Mouse (Mus musculus) erythroblast, embryonic 14.5 days (primary cell): ENCODE results near the gene Ranbp3l. TPM values are rescaled to one million over a fixed set of nuclear protein-coding genes. Genes with fewer than 3 reads are reported as not detected.
"Not testable (repeated sequence)": the region's sequence is repeated elsewhere in the genome, so short reads cannot be mapped to it uniquely, and the experiment has no call there.

Experiments
- H3K27me3 ChIP-seq: 2 replicates; pipeline ENCODE4 v1.6.1; 2012; ENCODE audit warnings: inconsistent platforms; ENCODE audit not compliant: control insufficient read depth
- H3K36me3 ChIP-seq: 2 replicates; pipeline ENCODE4 v1.6.1; 2012; ENCODE audit warnings: mild to moderate bottlenecking, inconsistent platforms; ENCODE audit not compliant: control insufficient read depth
- H3K4me1 ChIP-seq: 2 replicates; pipeline ENCODE4 v1.6.1; 2012; ENCODE audit warnings: inconsistent platforms; ENCODE audit not compliant: control insufficient read depth
- H3K4me3 ChIP-seq: replicated peaks from 2 replicates; pipeline ENCODE3; 2012; ENCODE audit warnings: moderate library complexity, mild to moderate bottlenecking, inconsistent platforms
- H3K9me3 ChIP-seq: 2 replicates; pipeline ENCODE4 v1.6.1; 2012; ENCODE audit warnings: low read length, inconsistent platforms, mixed read lengths; ENCODE audit not compliant: control insufficient read depth
- GATA1 ChIP-seq: IDR thresholded peaks from 2 replicates; pipeline ENCODE4 v1.6.1; 2012; ENCODE audit warnings: low read length, inconsistent platforms, mixed read lengths
- TAL1 ChIP-seq: IDR thresholded peaks from 3 replicates; pipeline ENCODE4 v1.6.1; 2012; ENCODE audit warnings: low read length, inconsistent platforms, mixed read lengths
- polyA plus RNA-seq: library from polyadenylated mRNA; stranded (reverse); fragments of >175 nt; gene quantifications from 2 replicates; pipeline ENCODE4 v1.2.3, GENCODE M21; 2012

Ranbp3l gene
- polyA plus RNA-seq, 1 experiment: not detected

- H3K36me3 ChIP-seq: no peaks in the 10 kb centered on the region
- H3K27me3 ChIP-seq: no peaks in the 10 kb centered on the region
- TF ChIP-seq TAL1 (no peak), GATA1 (no peak)
- H3K9me3 ChIP-seq: no peaks in the 10 kb centered on the region
- H3K4me1 ChIP-seq: no peaks in the 10 kb centered on the region
- H3K4me3 ChIP-seq: no peak overlapping the region
Observed at GRCm38 (mm10) chr15:8991859-8992838, 24.4 kb downstream of the Ranbp3l start.

- Histone ChIP-seq H3K36me3 (no peaks in the 10 kb centered on the region), H3K9me3 (no peaks in the 10 kb centered on the region), H3K27me3 (no peaks in the 10 kb centered on the region), H3K4me1 (no peaks in the 10 kb centered on the region), H3K4me3 (no peak overlapping the region)
- TF ChIP-seq TAL1 (no peak), GATA1 (no peak)
Observed at GRCm38 (mm10) chr15:8994608-8995277, 27.0 kb downstream of the Ranbp3l start.

- Histone ChIP-seq H3K27me3 (no peaks in the 10 kb centered on the region), H3K4me3 (no peak overlapping the region), H3K9me3 (no peaks in the 10 kb centered on the region), H3K36me3 (no peaks in the 10 kb centered on the region), H3K4me1 (no peaks in the 10 kb centered on the region)
- no peak for TF ChIP-seq TAL1
- no peak for TF ChIP-seq GATA1
Observed at GRCm38 (mm10) chr15:8995490-8995889, 27.7 kb downstream of the Ranbp3l start.

- H3K4me3 ChIP-seq: no peak overlapping the region
- no peaks in the 10 kb centered on the region for H3K27me3 ChIP-seq
- H3K36me3 ChIP-seq: no peaks in the 10 kb centered on the region
- H3K9me3 ChIP-seq: no peaks in the 10 kb centered on the region
- H3K4me1 ChIP-seq: no peaks in the 10 kb centered on the region
- TF ChIP-seq TAL1 (no peak), GATA1 (no peak)
Observed at GRCm38 (mm10) chr15:9002762-9003161, 35.0 kb downstream of the Ranbp3l start.

GRCm38 (mm10) chr15:9009196-9009595, 41.4 kb downstream of the Ranbp3l start:
- H3K36me3 ChIP-seq: no peaks in the 10 kb centered on the region
- no peaks in the 10 kb centered on the region for H3K9me3 ChIP-seq
- no peaks in the 10 kb centered on the region for H3K4me1 ChIP-seq

GRCm38 (mm10) chr15:9014541-9014940, 46.8 kb downstream of the Ranbp3l start:
- Histone ChIP-seq H3K27me3 (peaks cover 3% of the 10 kb centered on the region; the same call in 1 of the 2 replicates), H3K36me3 (peaks cover 3% of the 10 kb centered on the region), H3K4me3 (no peak overlapping the region)

More at GRCm38 (mm10) chr15:9009196-9009595, 41.4 kb downstream of the Ranbp3l start:
- no peak overlapping the region for H3K4me3 ChIP-seq
- no peaks in the 10 kb centered on the region for H3K27me3 ChIP-seq
- TF ChIP-seq GATA1 (no peak), TAL1 (no peak)

GRCm38 (mm10) chr15:9015496-9015895, 47.7 kb downstream of the Ranbp3l start:
- H3K4me3 ChIP-seq, H3K27me3 ChIP-seq, H3K4me1 ChIP-seq, H3K9me3 ChIP-seq, H3K36me3 ChIP-seq: not testable (repeated sequence)

More at GRCm38 (mm10) chr15:9014541-9014940, 46.8 kb downstream of the Ranbp3l start:
- TF ChIP-seq TAL1 (no peak), GATA1 (no peak)
- H3K4me1 ChIP-seq: no peaks in the 10 kb centered on the region
- H3K9me3 ChIP-seq: peaks cover 4% of the 10 kb centered on the region

- Histone ChIP-seq H3K4me1 (no peaks in the 10 kb centered on the region), H3K9me3 (no peaks in the 10 kb centered on the region), H3K27me3 (no peaks in the 10 kb centered on the region), H3K36me3 (no peaks in the 10 kb centered on the region), H3K4me3 (no peak overlapping the region)
- TF ChIP-seq TAL1 (no peak), GATA1 (no peak)
Observed at GRCm38 (mm10) chr15:9055704-9056103, 88.0 kb downstream of the Ranbp3l start.

GRCm38 (mm10) chr15:9059856-9060255, 92.1 kb downstream of the Ranbp3l start:
- H3K36me3 ChIP-seq: no peaks in the 10 kb centered on the region
- H3K9me3 ChIP-seq: no peaks in the 10 kb centered on the region
- peaks cover 3% of the 10 kb centered on the region; the same call in 1 of the 2 replicates for H3K27me3 ChIP-seq
- TF ChIP-seq TAL1 (no peak), GATA1 (no peak)
- no peaks in the 10 kb centered on the region for H3K4me1 ChIP-seq
- H3K4me3 ChIP-seq: no peak overlapping the region
